Mouse (Mus musculus) right cerebral cortex, adult 18-20 months (tissue): Measurements from ENCODE around the gene Serpinb1c.
"Not testable (repeated sequence)": the region's sequence is repeated elsewhere in the genome, so short reads cannot be mapped to it uniquely, and the experiment has no call there.

Experiments used
- DNase-seq: peaks from one replicate; pipeline ENCODE4 v3.0.0; 2022; ENCODE audit warnings: mixed read lengths

Serpinb1c gene

DNA sequence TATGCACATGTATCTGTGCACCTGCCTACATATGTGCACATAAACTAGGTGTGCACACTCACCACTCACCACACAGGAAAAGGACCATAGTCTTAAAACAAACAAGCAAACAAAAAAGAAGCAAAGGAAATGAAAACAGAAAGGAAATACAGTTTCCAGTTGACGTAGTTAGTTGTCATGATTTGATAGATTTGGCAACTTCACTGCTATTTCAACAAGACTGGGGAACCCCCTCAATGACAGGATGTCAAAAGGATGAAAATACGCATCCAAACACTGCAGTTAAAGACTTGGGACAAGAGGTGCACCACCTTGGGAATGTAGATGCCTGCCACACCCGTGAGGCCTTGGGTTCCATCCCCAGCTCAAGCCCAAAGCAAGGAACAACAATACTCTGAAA lies 33.5 kb downstream of the Serpinb1c start:
- DNase-seq, result not testable (repeated sequence)

- no peak for DNase-seq
Observed at GRCm38 (mm10) chr13:32863456-32863855, 34.6 kb downstream of the Serpinb1c start.

GRCm38 (mm10) chr13:32860821-32861220 lies 37.2 kb downstream of the Serpinb1c start:
- no peak for DNase-seq

DNA sequence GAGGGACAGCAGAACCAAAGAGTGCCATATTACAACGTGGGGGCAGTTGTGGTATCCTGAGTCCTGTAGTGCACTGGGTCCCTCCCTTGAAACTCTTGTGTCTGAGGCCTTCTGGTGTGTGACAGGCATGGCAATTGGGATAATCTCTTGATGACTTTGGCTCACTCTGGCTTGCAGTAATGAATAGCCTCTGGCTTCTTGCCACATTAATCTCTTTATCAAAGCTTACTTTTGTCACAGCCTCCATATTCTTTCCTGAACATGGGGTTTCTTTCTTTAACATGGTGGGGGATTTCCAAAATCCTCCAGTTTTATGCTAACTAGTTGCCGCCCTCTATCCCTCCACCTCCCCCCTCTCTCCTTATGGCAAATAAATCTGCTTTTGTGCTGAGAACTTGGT lies 44.9 kb downstream of the Serpinb1c start:
- no peak for DNase-seq

GRCm38 (mm10) chr13:32852539-32852938 lies 45.5 kb downstream of the Serpinb1c start:
- DNase-seq, result no peak

DNA sequence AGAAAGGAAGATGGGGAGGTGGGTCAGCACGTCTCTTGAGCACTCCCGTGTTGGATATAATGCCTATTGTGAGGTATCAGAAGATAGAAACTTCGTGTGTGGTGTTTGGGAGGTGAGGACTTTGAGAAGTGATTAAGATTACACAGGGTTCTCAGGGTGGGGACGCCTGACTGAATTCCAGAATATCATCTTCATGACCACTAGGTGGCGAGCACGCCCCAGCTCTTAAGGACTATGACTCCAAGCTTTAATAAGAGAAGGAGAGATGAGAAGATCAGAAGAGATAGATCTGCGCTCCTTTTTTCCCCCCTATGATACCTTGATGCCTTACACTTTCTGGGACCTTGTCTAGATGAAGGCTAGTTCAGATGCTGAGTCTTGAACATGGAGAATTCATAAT lies 46.0 kb downstream of the Serpinb1c start:
- DNase-seq, result peak; percentile 32

DNA sequence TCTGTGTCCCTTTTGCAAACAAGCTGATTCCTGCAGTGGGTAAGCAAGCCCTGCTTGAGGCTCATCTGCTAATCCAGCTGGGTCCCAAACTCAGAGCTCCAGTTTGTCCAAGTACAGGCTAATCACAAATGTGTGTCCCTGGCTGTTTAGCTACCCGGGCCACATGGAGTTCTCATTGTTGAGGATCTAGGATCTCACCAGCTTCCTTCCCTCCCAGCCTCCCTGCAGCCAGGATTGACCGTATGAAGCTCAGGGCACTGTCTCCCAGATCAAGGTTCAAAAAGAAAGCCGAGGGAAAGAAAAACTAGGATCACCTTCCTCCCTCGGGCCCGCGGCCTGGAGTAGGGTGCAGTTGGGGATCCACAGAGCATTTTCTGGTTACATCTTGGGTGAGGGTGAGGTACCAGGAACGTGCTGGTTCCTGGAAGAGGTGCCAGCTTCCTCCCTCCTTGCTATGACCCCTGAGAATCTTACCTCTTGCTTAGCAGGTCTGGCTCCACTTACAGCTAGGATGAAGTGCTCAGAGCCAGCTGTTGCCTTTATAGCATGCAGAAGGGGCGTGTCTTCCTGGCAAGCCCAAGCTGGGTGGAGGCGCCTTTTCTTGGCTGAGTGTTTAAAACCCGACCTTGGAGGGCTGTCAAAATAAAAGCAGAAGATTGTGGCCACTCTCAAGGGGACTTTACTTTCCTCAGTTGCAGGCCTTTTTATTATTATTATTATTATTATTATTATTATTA lies 47.2 kb downstream of the Serpinb1c start, which contains the start of gene Serpinb1a:
Gene Serpinb1a (minus strand): TSS at position 518 of the 737 bp plus-strand sequence.
- no peak for DNase-seq

- DNase-seq, result no peak
Observed at GRCm38 (mm10) chr13:32850156-32850555, 47.9 kb downstream of the Serpinb1c start.

- no peak for DNase-seq
Observed at GRCm38 (mm10) chr13:32849531-32850123, 48.4 kb downstream of the Serpinb1c start.

GRCm38 (mm10) chr13:32849092-32849491 lies 48.9 kb downstream of the Serpinb1c start:
- no peak for DNase-seq

- no peak for DNase-seq
Observed at GRCm38 (mm10) chr13:32846221-32846620, 51.8 kb downstream of the Serpinb1c start.

DNA sequence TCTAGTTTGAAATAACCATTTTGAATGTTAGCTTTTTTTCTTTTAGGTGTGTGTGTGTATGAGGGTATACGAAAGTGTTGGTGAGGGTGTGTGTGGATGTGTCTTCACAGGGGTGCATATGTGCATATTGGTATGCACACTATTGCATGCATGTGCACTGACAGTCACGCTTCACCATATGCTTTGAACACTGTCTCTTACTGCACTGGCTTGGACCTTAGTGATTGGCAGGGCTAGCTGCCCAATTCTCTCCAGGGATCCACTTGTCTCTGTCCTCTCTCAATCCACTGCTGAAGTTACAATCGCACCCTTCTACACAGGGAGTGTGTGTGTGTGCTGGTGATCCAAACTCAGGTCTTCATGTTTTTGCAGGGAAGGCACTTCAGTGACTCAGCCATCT lies 56.7 kb downstream of the Serpinb1c start:
- no peak for DNase-seq

DNA sequence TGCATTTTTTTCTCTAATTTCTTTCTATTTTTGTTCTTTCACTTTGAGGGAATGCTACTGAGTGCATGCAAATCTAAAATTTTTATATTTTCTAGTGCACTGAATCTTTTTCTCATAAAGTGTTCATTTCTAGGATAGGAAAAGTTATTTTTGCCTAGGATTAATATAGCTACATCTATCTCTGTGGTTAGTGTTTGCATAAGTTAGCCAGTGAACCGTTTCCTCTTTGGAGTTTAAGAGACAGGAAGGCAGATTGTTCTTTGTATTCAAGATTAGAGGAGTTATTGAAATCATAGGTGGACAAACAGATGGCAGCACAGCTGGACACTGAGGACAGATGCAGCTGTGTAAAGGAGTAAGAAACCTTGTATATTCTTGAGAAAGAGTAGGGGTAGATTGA lies 58.7 kb downstream of the Serpinb1c start:
- no peak for DNase-seq

GRCm38 (mm10) chr13:32834513-32834912 lies 63.5 kb downstream of the Serpinb1c start:
- DNase-seq, result no peak

DNA sequence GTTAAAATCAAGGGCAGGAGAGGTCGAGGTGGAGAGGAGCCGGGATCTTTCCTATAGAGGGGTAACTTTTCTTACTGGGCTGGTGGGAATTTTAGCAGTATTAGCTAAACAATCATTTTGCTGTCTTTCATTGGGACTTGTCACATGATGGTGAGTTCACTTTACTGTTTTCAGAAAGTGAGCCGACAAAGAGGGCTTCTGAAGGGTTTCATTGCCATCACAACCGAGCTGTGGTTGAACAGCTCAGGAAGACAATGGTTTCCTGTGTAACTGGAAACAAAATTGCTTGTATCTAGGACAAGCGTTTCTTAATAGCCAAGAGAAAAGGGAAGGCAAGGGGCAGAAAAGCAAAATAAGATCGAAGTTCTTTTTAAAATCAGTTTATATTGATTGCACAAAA lies 64.8 kb downstream of the Serpinb1c start:
- no peak for DNase-seq

GRCm38 (mm10) chr13:32832776-32833175 lies 65.2 kb downstream of the Serpinb1c start:
- no peak for DNase-seq

- no peak for DNase-seq
Observed at GRCm38 (mm10) chr13:32831505-32832273, 66.3 kb downstream of the Serpinb1c start.
